Mouse (Mus musculus) ES-Bruce4 (cell line): ENCODE results near the gene Gm6588.

ENCODE experiments used
- CTCF ChIP-seq: IDR thresholded peaks from one replicate; pipeline ENCODE4 v1.8.1; 2011; ENCODE audit warnings: low read depth, low read length
- EP300 ChIP-seq: IDR thresholded peaks from 2 replicates; pipeline ENCODE4 v1.6.1; 2011; ENCODE audit warnings: low read depth, low read length; ENCODE audit not compliant: insufficient read depth

DNA sequence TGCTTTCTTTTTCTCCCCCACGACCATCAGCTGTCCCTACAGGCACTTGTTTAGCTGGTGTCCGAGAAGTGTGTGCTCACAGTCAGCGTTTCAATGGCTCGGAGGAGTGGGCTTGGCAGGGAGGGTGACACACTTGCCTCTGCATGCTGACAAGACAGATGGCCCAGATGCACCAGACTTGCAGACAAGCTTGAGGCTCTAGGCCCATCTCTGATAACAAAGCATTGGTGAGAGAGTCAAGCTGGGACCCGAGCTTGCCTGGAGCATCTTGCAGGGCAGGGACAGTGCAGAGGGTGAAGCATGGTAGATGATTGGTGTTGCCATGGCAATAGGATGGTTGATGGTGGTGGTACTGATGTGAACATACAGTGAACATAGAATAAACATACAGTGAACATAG lies 40.0 kb upstream of the Gm6588 start:
- TF ChIP-seq CTCF (no peak), EP300 (no peak)
